Mouse (Mus musculus) E14TG2a.4 (cell line): ENCODE results near the gene Csnk2b.

ENCODE experiments used
- CTCF ChIP-seq: conservative IDR thresholded peaks from 2 replicates; pipeline ENCODE4 v1.5.1; 2014; ENCODE audit warnings: low read length
- NANOG ChIP-seq: IDR thresholded peaks from 2 replicates; pipeline ENCODE4 v1.6.1; 2014; ENCODE audit warnings: borderline replicate concordance, low read length, mixed read lengths
- POU5F1 ChIP-seq: IDR thresholded peaks from 2 replicates; pipeline ENCODE4 v1.6.1; 2014; ENCODE audit warnings: low read length, borderline replicate concordance

GRCm38 (mm10) chr17:35074097-35074496 is 47.8 kb downstream of the Csnk2b start:
- no peak for TF ChIP-seq CTCF
- no peak for TF ChIP-seq NANOG
- no peak for TF ChIP-seq POU5F1
